Mouse (Mus musculus) liver, embryonic 14.5 days (tissue): Measurements from ENCODE around the gene Tbc1d16. TPM values are rescaled to one million over a fixed set of nuclear protein-coding genes. Genes with fewer than 3 reads are reported as not detected.
A peak's percentile ranks its signal among the peaks of the same experiment; 100 is the strongest.

Experiments used
- ATAC-seq: fragments of 200-750 bp; cut with Nextera tagmentation; 2 replicates; pipeline ENCODE4 v1.8.0; 2017; ENCODE audit warnings: moderate number of reproducible peaks, mild to moderate bottlenecking, moderate library complexity; ENCODE audit not compliant: insufficient read depth
- DNase-seq, 3 experiments: peaks; one replicate each; pipeline ENCODE4 v3.0.0-alpha.2; 2012 to 2013; ENCODE audit warnings: low read depth in 3 of 3, low spot score in 3 of 3
- H3K27ac ChIP-seq: fragments of 300-500 bp; sonication (generic); 2 replicates; pipeline ENCODE4 v1.5.1; 2014; ENCODE audit warnings: moderate library complexity, mild to moderate bottlenecking, control low read depth, inconsistent platforms
- H3K27me3 ChIP-seq: fragments of 300-500 bp; sonication (generic); 2 replicates; pipeline ENCODE4 v1.6.1; 2014; ENCODE audit warnings: mild to moderate bottlenecking, low read length, moderate library complexity; ENCODE audit not compliant: control insufficient read depth, insufficient read depth
- H3K36me3 ChIP-seq: fragments of 300-500 bp; sonication (generic); replicated peaks from 2 replicates; pipeline ENCODE4 v1.6.1; 2014; ENCODE audit warnings: low read depth; ENCODE audit not compliant: control insufficient read depth, insufficient read depth
- H3K4me1 ChIP-seq, 2 experiments: fragments of 200-500 bp in 1 of 2; fragments of 300-500 bp in 1 of 2; sonication (generic) in 1 of 2; replicated peaks; 2 replicates each; pipeline ENCODE4 v1.6.1; 2012 to 2014; ENCODE audit warnings: antibody characterized with exemption in 1 of 2, inconsistent platforms in 1 of 2, low read length in 1 of 2; ENCODE audit not compliant: control insufficient read depth in 2 of 2, insufficient read depth in 2 of 2
- H3K4me2 ChIP-seq: fragments of 300-500 bp; sonication (generic); 2 replicates; pipeline ENCODE4 v1.6.1; 2014; ENCODE audit warnings: low read depth, mild to moderate bottlenecking, control low read depth, moderate library complexity
- H3K4me3 ChIP-seq, 2 experiments: fragments of 200-500 bp in 1 of 2; fragments of 300-500 bp in 1 of 2; sonication (generic) in 1 of 2; 2 replicates each; pipeline ENCODE4 v1.5.1; 2012 to 2014; ENCODE audit warnings: low read depth in 2 of 2, low read length in 2 of 2, mild to moderate bottlenecking in 2 of 2, control low read depth in 1 of 2, inconsistent platforms in 1 of 2, moderate library complexity in 1 of 2; ENCODE audit not compliant: insufficient read depth in 1 of 2
- H3K9ac ChIP-seq: fragments of 300-500 bp; sonication (generic); replicated peaks from 2 replicates; pipeline ENCODE4 v1.6.1; 2014; ENCODE audit warnings: mild to moderate bottlenecking, control low read depth, moderate library complexity
- H3K9me3 ChIP-seq: fragments of 300-500 bp; sonication (generic); 2 replicates; pipeline ENCODE4 v1.6.1; 2016; ENCODE audit warnings: low read length, mixed read lengths; ENCODE audit not compliant: control insufficient read depth
- CTCF ChIP-seq: IDR thresholded peaks from 2 replicates; pipeline ENCODE4 v1.5.1; 2016; ENCODE audit warnings: antibody characterized with exemption, low read depth, control low read depth
- EP300 ChIP-seq: IDR thresholded peaks from 2 replicates; pipeline ENCODE4 v1.6.1; 2016; ENCODE audit warnings: antibody characterized with exemption, low read depth
- WGBS: fragments of 180-500 bp; shearing (Covaris S2); extraction: QIAGEN DNeasy Blood & Tissue Kit; methylation state at CpG from one replicate; pipeline ENCODE4 v1.1.7; 2014; ENCODE audit not compliant: insufficient replicate concordance; 5-methylcytosine and 5-hydroxymethylcytosine counted together
- polyA plus RNA-seq, 2 experiments: library from polyadenylated mRNA; depleted of rRNA in 1 of 2; stranded (reverse) in 1 of 2; unstranded in 1 of 2; fragments of >200 nt; fragmentation: Nextera tagmentation in 1 of 2; extraction: Ambion mirVana in 1 of 2; gene quantifications; 2 replicates each; pipeline versions ENCODE4 v1.2.1 to v1.2.3; 2012 to 2014

The Tbc1d16 gene
- polyA plus RNA-seq, 2 experiments = 0.58 to 1.0 TPM

DNA sequence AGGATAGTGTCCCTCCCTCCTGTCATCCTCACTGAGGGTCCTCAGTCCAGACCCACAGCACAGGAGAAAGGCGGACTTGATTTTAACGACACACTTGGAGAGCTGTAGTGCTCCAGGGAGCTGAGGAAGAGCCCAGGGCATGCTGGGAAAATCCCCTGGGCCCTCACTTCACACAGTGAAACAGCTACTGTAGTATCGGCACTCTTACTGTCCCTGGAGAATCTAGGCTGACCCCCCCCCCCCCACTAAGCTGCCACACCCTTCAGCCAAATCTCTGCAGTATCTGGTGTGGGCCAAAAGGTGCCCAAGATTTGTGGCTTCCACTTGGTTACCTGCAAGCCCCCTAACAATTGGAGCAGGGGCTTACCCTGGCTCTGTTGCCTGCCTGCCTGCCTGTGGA, 8.7 kb upstream of the Tbc1d16 start:
- Histone ChIP-seq H3K4me1 (0 out of 4 replicates have a peak, but pooled peaks cover 0 to 3% of the 10 kb centered on the region in 2 experiments), H3K4me3 (no peak overlapping the region), H3K27me3 (no peaks in the 10 kb centered on the region; the same call in 1 of the 2 replicates), H3K9me3 (no peaks in the 10 kb centered on the region), H3K4me2 (no peak overlapping the region), H3K36me3 (no peaks in the 10 kb centered on the region), H3K9ac (no peak overlapping the region), H3K27ac (no peak overlapping the region)
- WGBS = 62% methylated on average over 3 of the region's 3 CpGs
- no peak for DNase-seq
- no peak for TF ChIP-seq EP300
- no peak for TF ChIP-seq CTCF
- ATAC-seq = no peak

DNA sequence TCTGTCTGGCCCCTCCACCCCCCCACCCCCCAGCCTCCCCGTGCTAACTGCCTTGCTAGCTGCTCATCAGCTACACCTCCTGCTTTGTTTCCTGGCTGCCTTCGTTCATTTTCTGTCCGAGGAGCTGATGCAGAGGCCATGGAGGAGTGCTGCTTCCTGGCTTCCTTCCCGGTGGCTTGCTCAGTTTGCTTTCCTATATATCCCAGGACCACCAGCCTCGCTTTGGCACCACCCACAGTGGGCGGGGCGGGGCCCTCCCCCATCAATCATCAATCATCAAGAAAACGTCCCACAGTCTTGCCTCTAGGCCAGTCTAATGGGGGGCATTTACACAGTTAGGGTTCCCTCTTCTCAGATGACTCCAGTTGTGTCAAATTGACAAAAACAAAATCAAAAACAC, 8.1 kb upstream of the Tbc1d16 start:
- Histone ChIP-seq H3K9me3 (no peaks in the 10 kb centered on the region), H3K4me1 (0 out of 4 replicates have a peak, but pooled peaks cover 0 to 3% of the 10 kb centered on the region in 2 experiments), H3K4me2 (no peak overlapping the region), H3K27me3 (no peaks in the 10 kb centered on the region; the same call in 1 of the 2 replicates), H3K4me3 (no peak overlapping the region), H3K27ac (no peak overlapping the region), H3K9ac (no peak overlapping the region), H3K36me3 (no peaks in the 10 kb centered on the region)
- ATAC-seq (no peak), DNase-seq (no peak)
- 22% methylated on average over 8 of the region's 8 CpGs for WGBS
- TF ChIP-seq EP300 (no peak), CTCF (no peak)

DNA sequence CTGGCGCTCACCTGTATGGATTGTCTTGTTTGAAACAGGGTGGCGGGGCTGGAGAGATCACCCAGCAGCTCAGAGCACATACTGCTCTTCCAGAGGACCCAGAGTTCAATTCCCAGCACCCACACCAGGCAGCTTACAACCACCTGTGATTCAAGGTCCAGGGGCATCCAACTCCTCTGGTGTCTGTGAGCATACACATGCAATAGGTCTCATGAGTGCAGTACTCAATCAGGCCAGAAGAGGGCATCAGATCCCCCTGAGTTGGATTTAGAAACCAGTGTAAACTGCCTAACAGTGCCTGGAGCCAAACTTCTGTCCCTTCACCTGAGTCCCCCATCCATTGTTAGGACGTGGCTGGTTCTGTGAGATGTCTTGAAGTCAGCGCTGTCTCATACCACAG, 7.3 kb upstream of the Tbc1d16 start:
- ATAC-seq (no peak), DNase-seq (peak in 1 of 3 experiments; percentile 35)
- no peaks in the 10 kb centered on the region for H3K9me3 ChIP-seq
- no peak overlapping the region for H3K4me2 ChIP-seq
- 0 out of 4 replicates have a peak, but pooled peaks cover 0 to 3% of the 10 kb centered on the region in 2 experiments for H3K4me1 ChIP-seq
- H3K36me3 ChIP-seq = no peaks in the 10 kb centered on the region
- TF ChIP-seq CTCF (peak; percentile 79), EP300 (no peak)
- 60% methylated on average over 4 of the region's 4 CpGs for WGBS
- H3K9ac ChIP-seq = no peak overlapping the region
- H3K4me3 ChIP-seq = no peak overlapping the region
- no peak overlapping the region for H3K27ac ChIP-seq
- no peaks in the 10 kb centered on the region; the same call in 1 of the 2 replicates for H3K27me3 ChIP-seq

DNA sequence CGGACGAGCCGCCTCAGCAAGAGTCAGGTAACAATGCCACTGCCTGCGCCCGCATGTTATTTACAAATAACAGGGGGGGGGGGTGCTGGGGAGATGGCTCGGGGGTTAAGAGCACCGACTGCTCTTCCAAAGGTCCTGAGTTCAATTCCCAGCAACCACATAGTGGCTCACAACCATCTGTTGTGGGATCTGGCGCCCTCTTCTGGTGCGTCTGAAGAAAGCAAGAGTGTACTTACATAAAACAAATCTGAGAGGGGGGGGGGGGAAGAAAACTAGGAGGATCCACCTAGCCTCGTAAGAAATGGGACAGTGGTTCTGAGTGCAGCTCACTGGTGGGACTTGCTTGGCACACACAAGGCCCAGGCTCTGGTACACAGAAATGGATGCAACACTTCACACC, 6.5 kb upstream of the Tbc1d16 start:
- ATAC-seq (no peak), DNase-seq (no peak)
- H3K4me1 ChIP-seq = 0 out of 4 replicates have a peak, but pooled peaks cover 0 to 3% of the 10 kb centered on the region in 2 experiments
- 75% methylated on average over 10 of the region's 10 CpGs for WGBS
- TF ChIP-seq CTCF (no peak), EP300 (no peak)
- peaks cover 3% of the 10 kb centered on the region for H3K27me3 ChIP-seq
- H3K9me3 ChIP-seq = no peaks in the 10 kb centered on the region
- H3K4me2 ChIP-seq = no peak overlapping the region
- H3K27ac ChIP-seq = no peak overlapping the region
- H3K36me3 ChIP-seq = no peaks in the 10 kb centered on the region
- no peak overlapping the region for H3K4me3 ChIP-seq
- no peak overlapping the region for H3K9ac ChIP-seq

DNA sequence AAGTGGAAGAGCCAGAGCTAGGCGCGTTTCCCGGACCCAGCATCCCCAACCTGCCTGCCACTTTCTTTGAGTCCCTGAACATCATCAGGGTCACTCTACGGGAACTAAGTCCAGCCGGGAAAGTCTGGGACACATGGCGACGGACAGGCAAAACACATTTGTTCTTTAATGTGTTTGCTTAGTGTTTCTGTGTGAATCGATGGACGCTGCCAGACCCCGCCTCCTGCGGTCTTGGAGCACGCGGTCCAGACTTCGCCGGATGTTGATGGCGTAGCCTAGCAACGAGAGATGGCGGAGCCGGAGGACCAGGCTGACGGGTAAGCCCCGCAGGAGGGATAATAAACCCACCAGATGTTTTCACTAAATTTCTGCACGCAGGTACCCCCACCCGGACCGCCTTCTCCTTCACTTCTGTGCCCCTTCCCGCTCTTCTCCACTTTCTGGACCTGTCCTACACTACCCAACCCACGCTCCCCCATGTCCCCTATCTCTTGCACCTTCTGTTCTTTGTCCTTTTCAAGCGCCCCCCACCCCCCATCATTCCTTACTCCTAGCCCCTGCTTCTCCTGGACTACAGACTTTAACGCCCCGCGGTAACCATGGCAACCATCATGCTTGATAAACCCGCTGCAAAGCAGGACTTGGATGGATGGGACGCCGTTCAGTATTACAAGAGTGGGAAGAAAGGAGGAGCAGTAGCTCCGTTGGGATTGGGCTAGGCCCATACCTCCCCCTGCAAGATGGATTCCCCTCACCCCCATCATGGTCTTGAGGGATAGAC, 737 bp upstream of the Tbc1d16 start:
- no peaks in the 10 kb centered on the region for H3K9me3 ChIP-seq
- H3K4me3 ChIP-seq = peak overlapping the region; percentile 37 to 53; a peak in 3 of 4 replicates
- WGBS = 3% methylated on average over 34 of the region's 34 CpGs
- H3K27ac ChIP-seq = no peak overlapping the region
- TF ChIP-seq EP300 (no peak), CTCF (no peak)
- DNase-seq (no peak), ATAC-seq (peak; percentile 57; the same call in 1 of the 2 replicates)
- H3K36me3 ChIP-seq = no peaks in the 10 kb centered on the region
- peaks cover 29% of the 10 kb centered on the region for H3K27me3 ChIP-seq
- peak overlapping the region; percentile 71 for H3K4me2 ChIP-seq
- H3K4me1 ChIP-seq = no peaks in the 10 kb centered on the region; a peak in 1 of 4 replicates
- H3K9ac ChIP-seq = no peak overlapping the region
